Mouse (Mus musculus): ENCODE data around the gene Tarbp2.

- no peak for TF ChIP-seq CHD2 (IDR thresholded peaks at IDR 0.05; ENCODE audit: low read depth, low read length)
- no peak for TF ChIP-seq MAFK (IDR thresholded peaks at IDR 0.05; ENCODE audit: insufficient read depth, low read depth, low read length)
- TF ChIP-seq ZNF384 (IDR thresholded peaks at IDR 0.05; ENCODE audit: low read depth, low read length) = no peak
Observed at GRCm38 (mm10) chr15:102501084-102501814, 16.7 kb upstream of the Tarbp2 start.
